Mouse (Mus musculus): ENCODE measurements at regions not wholly inside any gene's neighbourhood (a gene's known extent, or its start where the extent isn't known, plus 50 kb on each side); places are given as distances from the start of the nearest gene placed in this dataset.

DNA sequence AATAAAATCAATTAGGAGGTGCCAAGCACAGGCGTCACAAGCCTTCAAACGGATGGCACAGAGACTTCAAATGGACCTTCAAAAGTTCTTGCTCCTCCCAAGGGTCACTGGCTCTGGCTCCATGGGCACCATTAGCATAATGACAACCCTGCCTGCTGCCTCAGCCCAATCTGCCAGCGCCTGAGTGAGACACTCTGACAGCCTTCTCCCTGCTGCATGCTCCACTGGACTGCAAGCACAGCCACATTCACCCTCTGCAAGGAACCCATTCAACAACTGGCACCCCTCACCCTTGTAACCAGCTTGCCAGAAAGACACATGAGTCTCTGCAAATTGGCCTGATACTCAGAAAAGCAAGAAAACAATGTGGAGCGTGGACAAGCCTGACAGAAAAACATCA is 138.5 kb upstream of the Rack1 start:
- TF ChIP-seq CTCF (conservative IDR thresholded peaks at IDR 0.05; ENCODE audit: insufficient read depth, insufficient read length, low read depth, low read length) (no peak), POLR2A (IDR thresholded peaks at IDR 0.05; ENCODE audit: low read depth, low read length) (no peak)
